In the genomic region with DNA sequence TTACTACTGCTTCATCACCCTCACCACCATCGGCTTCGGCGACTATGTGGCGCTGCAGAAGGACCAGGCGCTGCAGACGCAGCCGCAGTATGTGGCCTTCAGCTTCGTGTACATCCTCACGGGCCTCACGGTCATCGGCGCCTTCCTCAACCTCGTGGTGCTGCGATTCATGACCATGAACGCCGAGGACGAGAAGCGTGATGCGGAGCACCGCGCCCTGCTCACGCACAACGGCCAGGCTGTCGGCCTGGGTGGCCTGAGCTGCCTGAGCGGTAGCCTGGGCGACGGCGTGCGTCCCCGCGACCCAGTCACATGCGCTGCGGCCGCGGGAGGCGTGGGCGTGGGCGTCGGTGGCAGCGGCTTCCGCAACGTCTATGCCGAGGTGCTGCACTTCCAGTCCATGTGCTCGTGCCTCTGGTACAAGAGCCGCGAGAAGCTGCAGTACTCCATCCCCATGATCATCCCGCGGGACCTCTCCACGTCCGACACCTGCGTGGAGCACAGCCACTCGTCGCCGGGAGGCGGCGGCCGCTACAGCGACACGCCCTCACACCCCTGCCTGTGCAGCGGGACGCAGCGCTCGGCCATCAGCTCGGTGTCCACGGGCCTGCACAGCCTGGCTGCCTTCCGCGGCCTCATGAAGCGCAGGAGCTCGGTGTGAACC, we compare ENCODE assay signal across 9 mouse cellular contexts. TPM values are rescaled to one million over a fixed set of nuclear protein-coding genes. Genes with fewer than 3 reads are reported as not detected.
DNase-seq lines count a peak whose midpoint lies in the region; ATAC-seq and TF ChIP-seq lines count a peak whose summit lies in the region.
"Had no signal": no experiment of that assay in that cellular context is flagged by ENCODE, and none has a peak within 500 bp of the region (broad histone marks: within the 10 kb centered on the region; RNA-seq: fewer than 3 reads in every experiment).

No protein-coding gene starts in this region.

- ATAC-seq in embryonic facial prominence, embryonic 12.5 days (ENCODE audit: insufficient number of reproducible peaks, insufficient read depth, low FRiP score, low TSS enrichment): peak; percentile 42; the same call in 1 of the 2 replicates
- peak; percentile 34; the same call in 1 of the 2 replicates for ATAC-seq in intestine, embryonic 14.5 days (replicated peaks; ENCODE audit: low FRiP score, low TSS enrichment, low read depth)

- peak overlapping the region; percentile 50 for H3K4me3 ChIP-seq in embryonic facial prominence, embryonic 12.5 days
- peak overlapping the region; percentile 27 for H3K4me3 ChIP-seq in intestine, embryonic 14.5 days (ENCODE audit: low read depth, low read length)
- H3K4me3 ChIP-seq in small intestine, adult 2 months (ENCODE audit: low read depth, low read length): peak overlapping the region; percentile 27

- peaks cover 30% of the 10 kb centered on the region for H3K27me3 ChIP-seq in embryonic facial prominence, embryonic 12.5 days
- H3K27me3 ChIP-seq in intestine, embryonic 14.5 days (replicated peaks; ENCODE audit: control insufficient read depth, insufficient read depth, low read length): peaks cover 10% of the 10 kb centered on the region; the same call in 1 of the 2 replicates
- peaks cover 5% of the 10 kb centered on the region for H3K27me3 ChIP-seq in small intestine, adult 2 months (ENCODE audit: control insufficient read depth, insufficient read depth, low read length)

- H3K9me3 ChIP-seq in embryonic facial prominence, embryonic 12.5 days: no peaks in the 10 kb centered on the region
- no peaks in the 10 kb centered on the region for H3K9me3 ChIP-seq in intestine, embryonic 14.5 days (ENCODE audit: control insufficient read depth, low read length)

- H3K27ac ChIP-seq in embryonic facial prominence, embryonic 12.5 days: peak overlapping the region; percentile 41; the same call in 1 of the 2 replicates
- no peak overlapping the region for H3K27ac ChIP-seq in intestine, embryonic 14.5 days (ENCODE audit: low read depth)
- no peak overlapping the region for H3K27ac ChIP-seq in small intestine, adult 2 months (ENCODE audit: insufficient read depth, low read depth, low read length)

- DNase-seq in cerebellum, adult 18-20 months: peak; percentile 30 to 57
- no peak for DNase-seq in cerebellum, adult 8-10 months
- DNase-seq in B cell, adult 2 months: peak; percentile 77
- peak; percentile 70 for DNase-seq in intestine, embryonic 14.5 days (ENCODE audit: low spot score)
- peak; percentile 36 for DNase-seq in lung, postnatal 14 days
- no peak for DNase-seq in layer of hippocampus, postnatal 25 days (ENCODE audit: extremely low spot score in 1 of 2, low spot score in 1 of 2)

- H3K4me1 ChIP-seq in embryonic facial prominence, embryonic 12.5 days: peaks cover 14% of the 10 kb centered on the region
- H3K4me1 ChIP-seq in intestine, embryonic 14.5 days (replicated peaks; ENCODE audit: control insufficient read depth, insufficient read depth, low read length): peaks cover 25% of the 10 kb centered on the region
- H3K4me1 ChIP-seq in small intestine, adult 2 months (ENCODE audit: control insufficient read depth, insufficient read depth, insufficient read length, low read length): peaks cover 10% of the 10 kb centered on the region

- H3K4me2 ChIP-seq in embryonic facial prominence, embryonic 12.5 days (replicated peaks): peak overlapping the region; percentile 97
- H3K4me2 ChIP-seq in intestine, embryonic 14.5 days (ENCODE audit: low read length): peak overlapping the region; percentile 47

- TF ChIP-seq CTCF in small intestine, adult 2 months (IDR thresholded peaks at IDR 0.05; ENCODE audit: extremely low read depth, insufficient read length, insufficient replicate concordance, low read depth, low read length): no peak

- TF ChIP-seq POLR2A in small intestine, adult 2 months (IDR thresholded peaks at IDR 0.05; ENCODE audit: low read depth, low read length): no peak

- peak overlapping the region; percentile 52 for H3K9ac ChIP-seq in embryonic facial prominence, embryonic 12.5 days
- no peak overlapping the region for H3K9ac ChIP-seq in intestine, embryonic 14.5 days (ENCODE audit: low read length)

- WGBS in embryonic facial prominence, embryonic 12.5 days: 3% methylated on average over 69 of the region's 69 CpGs
- WGBS in intestine, embryonic 14.5 days: 11% methylated on average over 69 of the region's 69 CpGs
- WGBS in small intestine, adult 2 months: 15% methylated on average over 69 of the region's 69 CpGs

- no peaks in the 10 kb centered on the region for H3K36me3 ChIP-seq in embryonic facial prominence, embryonic 12.5 days
- H3K36me3 ChIP-seq in intestine, embryonic 14.5 days (ENCODE audit: control insufficient read depth, insufficient read depth, low read length): no peaks in the 10 kb centered on the region
- H3K36me3 ChIP-seq in small intestine, adult 2 months (ENCODE audit: control insufficient read depth, insufficient read depth, low read length): no peaks in the 10 kb centered on the region

RNA-seq across cellular contexts. Expression of a gene that starts 25.4 kb away (rescaled TPM):
- 24.4 and 24.7 TPM in 2 replicates for polyA plus RNA-seq in embryonic facial prominence, embryonic 12.5 days (2016; fragmentation: Nextera tagmentation; extraction: Ambion mirVana)
- polyA plus RNA-seq in intestine, embryonic 14.5 days (2014; fragmentation: Nextera tagmentation; extraction: Ambion mirVana): 32.5 and 35.2 TPM in 2 replicates
- 48.2 and 80.2 TPM in 2 replicates for polyA plus RNA-seq in small intestine, adult 2 months (2012; rRNA removed)
- 10 to 100 TPM; 34.7 to 35.3 TPM for total RNA-seq in layer of hippocampus, postnatal 25 days (2021)

RNA-seq across cellular contexts. Expression of a gene that starts 34.3 kb away (rescaled TPM):
- 0.87 and 1.1 TPM in 2 replicates for polyA plus RNA-seq in embryonic facial prominence, embryonic 12.5 days (2016; fragmentation: Nextera tagmentation; extraction: Ambion mirVana)
- 36.0 and 39.7 TPM in 2 replicates for polyA plus RNA-seq in intestine, embryonic 14.5 days (2014; fragmentation: Nextera tagmentation; extraction: Ambion mirVana)
- 13.1 and 15.9 TPM in 2 replicates for polyA plus RNA-seq in small intestine, adult 2 months (2012; rRNA removed)
- 10 to 100 TPM in 1 of 2 experiments, 1 to 10 TPM in 1; 9.3 to 11.1 TPM for total RNA-seq in layer of hippocampus, postnatal 25 days (2021)
- polyA plus RNA-seq: C2C12 had no signal

RNA-seq across cellular contexts. Expression of a gene that starts 44.3 kb away (rescaled TPM):
- polyA plus RNA-seq in embryonic facial prominence, embryonic 12.5 days (2016; fragmentation: Nextera tagmentation; extraction: Ambion mirVana): 349 and 350 TPM in 2 replicates
- polyA plus RNA-seq in intestine, embryonic 14.5 days (2014; fragmentation: Nextera tagmentation; extraction: Ambion mirVana): 292 and 293 TPM in 2 replicates
- polyA plus RNA-seq in small intestine, adult 2 months (2012; rRNA removed): 17.8 and 33.0 TPM in 2 replicates
- 1 to 10 TPM; 3.8 to 3.9 TPM for total RNA-seq in layer of hippocampus, postnatal 25 days (2021)

Comparison
In these comparisons a context has a peak if more than half of its experiments do, and no peak if none do; other contexts are left out.
1. DNase-seq: peak in cerebellum, adult 18-20 months (2 of 2), B cell, adult 2 months (2 of 2), intestine, embryonic 14.5 days (single experiment) and lung, postnatal 14 days (single experiment); none in cerebellum, adult 8-10 months (single experiment) and layer of hippocampus, postnatal 25 days (0 of 2).
2. Peak in every context shown above with its lines, with median percentiles within 50 percentile points of each other: H3K4me3 ChIP-seq.